Mouse (Mus musculus): Measurements from ENCODE around the gene Zfp869. TPM values are rescaled to one million over a fixed set of nuclear protein-coding genes. Genes with fewer than 3 reads are reported as not detected.
"Not testable (repeated sequence)": the region's sequence is repeated elsewhere in the genome, so short reads cannot be mapped to it uniquely, and the experiment has no call there.

Gene Zfp869
- polyA plus RNA-seq, 1 experiment from 2014 or later = 32.0 TPM

DNA sequence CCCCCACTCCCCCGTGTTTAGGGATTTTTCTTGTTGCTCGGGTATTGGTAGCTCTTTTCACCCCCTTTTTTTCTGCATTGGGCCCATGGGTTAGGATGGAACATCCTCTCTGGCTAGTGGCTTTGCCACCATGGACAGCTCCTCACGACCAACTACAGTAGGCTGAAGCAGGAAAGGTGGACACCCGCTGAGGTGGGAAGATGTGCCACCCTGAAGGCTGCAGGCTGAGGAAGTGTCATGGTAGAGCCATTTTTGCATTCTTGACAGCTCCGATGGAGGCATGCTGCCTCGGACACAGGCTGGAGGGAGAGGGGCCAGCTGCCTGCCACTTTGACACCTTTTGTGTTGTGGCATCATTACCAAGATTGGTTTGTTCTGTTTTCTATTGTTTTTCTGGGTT lies 8.7 kb downstream of the Zfp869 start:
- no peak overlapping the region for H3K4me2 ChIP-seq
- no peak overlapping the region for H3K9ac ChIP-seq (replicated peaks)
- no peak overlapping the region for H3K4me3 ChIP-seq (replicated peaks)
- peaks cover 18% of the 10 kb centered on the region for H3K9me3 ChIP-seq
- no peaks in the 10 kb centered on the region for H3K4me1 ChIP-seq (replicated peaks)
- 76% methylated on average over 6 of the region's 6 CpGs for WGBS
- H3K27me3 ChIP-seq = no peaks in the 10 kb centered on the region
- ATAC-seq (ENCODE audit: insufficient number of reproducible peaks, insufficient read depth, low FRiP score, low TSS enrichment, low read depth) = no peak
- peaks cover 47% of the 10 kb centered on the region for H3K36me3 ChIP-seq
- no peak overlapping the region for H3K27ac ChIP-seq

DNA sequence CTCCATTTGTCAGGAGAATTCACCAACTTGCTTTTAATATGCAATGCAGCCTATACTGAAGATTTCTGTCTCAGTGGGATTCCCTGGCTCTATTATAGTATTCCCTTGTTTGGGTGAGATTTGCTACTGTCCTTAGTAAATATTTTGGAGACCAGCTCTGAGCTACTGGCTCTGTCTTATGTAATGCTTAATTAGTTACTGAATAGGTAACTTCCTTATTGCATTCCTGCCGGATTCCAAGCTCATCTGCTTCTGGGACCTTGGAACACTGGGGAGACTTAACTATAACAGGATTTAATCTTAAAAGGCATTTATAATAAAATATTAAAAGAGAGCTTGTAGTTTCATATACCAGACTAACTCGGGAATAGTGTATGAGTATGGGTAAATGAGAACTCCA lies 45.5 kb downstream of the Zfp869 start:
- H3K27ac ChIP-seq; H3K4me3 ChIP-seq (replicated peaks); ATAC-seq (ENCODE audit: insufficient number of reproducible peaks, insufficient read depth, low FRiP score, low TSS enrichment, low read depth); H3K4me1 ChIP-seq (replicated peaks); H3K9me3 ChIP-seq; H3K4me2 ChIP-seq; H3K27me3 ChIP-seq; H3K9ac ChIP-seq (replicated peaks): not testable (repeated sequence)
- peaks cover 36% of the 10 kb centered on the region for H3K36me3 ChIP-seq
- WGBS = 86% methylated on average over 2 of the region's 2 CpGs

- Histone ChIP-seq H3K27ac (no peak overlapping the region), H3K9me3 (peaks cover 20% of the 10 kb centered on the region), H3K9ac (replicated peaks) (no peak overlapping the region), H3K4me3 (replicated peaks) (no peak overlapping the region), H3K27me3 (no peaks in the 10 kb centered on the region), H3K4me2 (no peak overlapping the region), H3K36me3 (peaks cover 42% of the 10 kb centered on the region), H3K4me1 (replicated peaks) (no peaks in the 10 kb centered on the region)
- ATAC-seq (ENCODE audit: insufficient number of reproducible peaks, insufficient read depth, low FRiP score, low TSS enrichment, low read depth) = no peak
Measured at GRCm38 (mm10) chr8:69661294-69661693, 49.2 kb downstream of the Zfp869 start.

Other genes with a start within 250 kb of the Zfp869 start
- gene Gm7697, start 187.7 kb downstream of the Zfp869 start, polyA plus RNA-seq (2016; fragmentation: Nextera tagmentation; extraction: Ambion mirVana) = not detected in 2 replicates
- 30.7 and 31.1 TPM in 2 replicates for gene Zfp868, start 85.2 kb downstream of the Zfp869 start, polyA plus RNA-seq (2016; fragmentation: Nextera tagmentation; extraction: Ambion mirVana)
- gene Zfp964, start 56.2 kb downstream of the Zfp869 start, polyA plus RNA-seq (2016; fragmentation: Nextera tagmentation; extraction: Ambion mirVana) = 2.9 and 3.6 TPM in 2 replicates
- 5.9 and 7.2 TPM in 2 replicates for gene Zfp963, start 39.2 kb upstream of the Zfp869 start, polyA plus RNA-seq (2016; fragmentation: Nextera tagmentation; extraction: Ambion mirVana)
- gene Gm20422, start 64.2 kb upstream of the Zfp869 start, polyA plus RNA-seq (2016; fragmentation: Nextera tagmentation; extraction: Ambion mirVana) = not detected in 2 replicates
- 53.3 and 57.7 TPM in 2 replicates for gene Atp13a1, start 80.4 kb upstream of the Zfp869 start, polyA plus RNA-seq (2016; fragmentation: Nextera tagmentation; extraction: Ambion mirVana)
- 38.1 and 40.3 TPM in 2 replicates for gene Zfp866, start 80.5 kb upstream of the Zfp869 start, polyA plus RNA-seq (2016; fragmentation: Nextera tagmentation; extraction: Ambion mirVana)
- gene Gmip, start 98.0 kb upstream of the Zfp869 start, polyA plus RNA-seq (2016; fragmentation: Nextera tagmentation; extraction: Ambion mirVana) = 5.8 and 7.5 TPM in 2 replicates
- gene Lpar2, start 111.7 kb upstream of the Zfp869 start, polyA plus RNA-seq (2016; fragmentation: Nextera tagmentation; extraction: Ambion mirVana) = 0.83 and 1.3 TPM in 2 replicates
- 7.5 and 10.0 TPM in 2 replicates for gene Pbx4, start 121.8 kb upstream of the Zfp869 start, polyA plus RNA-seq (2016; fragmentation: Nextera tagmentation; extraction: Ambion mirVana)
- 0.78 and 0.79 TPM in 2 replicates for gene Cilp2, start 177.0 kb upstream of the Zfp869 start, polyA plus RNA-seq (2016; fragmentation: Nextera tagmentation; extraction: Ambion mirVana)
- gene Tssk6, start 191.5 kb upstream of the Zfp869 start, polyA plus RNA-seq (2016; fragmentation: Nextera tagmentation; extraction: Ambion mirVana) = 6.2 and 7.3 TPM in 2 replicates
- gene Ndufa13, start 191.8 kb upstream of the Zfp869 start, polyA plus RNA-seq (2016; fragmentation: Nextera tagmentation; extraction: Ambion mirVana) = 171 and 172 TPM in 2 replicates
- 6.0 and 7.4 TPM in 2 replicates for gene Yjefn3, start 192.0 kb upstream of the Zfp869 start, polyA plus RNA-seq (2016; fragmentation: Nextera tagmentation; extraction: Ambion mirVana)